Mouse (Mus musculus): ENCODE data around the gene Il4ra.

Gene Il4ra

GRCm38 (mm10) chr7:125571891-125572290 is 20.0 kb downstream of the Il4ra start:
- no peak for DNase-seq (ENCODE audit: low spot score in 2 of 2)

GRCm38 (mm10) chr7:125572737-125573136 is 20.8 kb downstream of the Il4ra start:
- DNase-seq (ENCODE audit: low spot score in 2 of 2): no peak

DNA sequence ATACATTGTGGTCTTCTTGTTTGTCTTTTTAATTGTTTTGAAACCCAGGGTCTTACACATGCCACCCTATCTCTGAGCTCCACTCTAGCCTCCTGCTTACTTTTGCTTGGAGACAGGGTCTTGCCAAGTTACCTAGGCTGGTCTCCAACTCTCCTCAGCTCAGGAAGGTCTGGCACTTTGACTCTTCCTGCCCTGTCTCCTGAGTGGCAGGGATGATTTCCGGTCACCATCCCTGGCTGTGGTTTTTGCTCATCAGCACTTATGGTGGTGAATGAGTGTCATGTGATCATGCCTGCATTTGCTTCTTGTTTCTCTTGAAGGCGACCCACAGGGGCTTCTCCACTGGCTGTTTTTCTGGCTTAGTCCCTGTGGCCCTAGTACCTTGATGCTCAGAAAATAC is 21.9 kb downstream of the Il4ra start:
- DNase-seq (ENCODE audit: low spot score in 2 of 2): no peak

DNA sequence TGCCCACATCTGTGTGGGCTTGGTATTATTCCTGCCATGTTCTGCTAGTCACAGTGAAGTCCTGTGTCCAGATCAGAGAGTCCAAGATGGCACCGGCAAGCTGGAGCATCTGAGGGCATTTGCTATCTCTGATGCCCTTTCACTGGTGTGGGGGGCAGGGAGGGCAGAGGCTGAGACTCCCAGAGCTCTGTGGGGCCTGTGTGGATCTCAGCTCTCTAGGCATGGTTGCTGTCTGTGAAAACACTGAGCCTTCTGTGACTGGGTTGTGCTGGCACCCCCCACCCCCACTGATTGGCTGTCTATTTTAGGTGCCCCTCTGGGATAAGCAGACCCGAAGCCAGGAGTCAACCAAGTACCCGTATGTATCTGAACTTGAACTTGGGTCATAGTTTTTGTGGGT is 22.9 kb downstream of the Il4ra start:
- no peak for DNase-seq (ENCODE audit: low spot score in 2 of 2)

- no peak for DNase-seq (ENCODE audit: low spot score in 2 of 2)
Measured at GRCm38 (mm10) chr7:125575738-125576540, 24.0 kb downstream of the Il4ra start.

GRCm38 (mm10) chr7:125576982-125577381 is 25.1 kb downstream of the Il4ra start:
- DNase-seq (ENCODE audit: low spot score in 2 of 2): peak in 1 of 2 experiments; percentile 35

GRCm38 (mm10) chr7:125577486-125578088 is 25.7 kb downstream of the Il4ra start:
- no peak for DNase-seq (ENCODE audit: low spot score in 2 of 2)

DNA sequence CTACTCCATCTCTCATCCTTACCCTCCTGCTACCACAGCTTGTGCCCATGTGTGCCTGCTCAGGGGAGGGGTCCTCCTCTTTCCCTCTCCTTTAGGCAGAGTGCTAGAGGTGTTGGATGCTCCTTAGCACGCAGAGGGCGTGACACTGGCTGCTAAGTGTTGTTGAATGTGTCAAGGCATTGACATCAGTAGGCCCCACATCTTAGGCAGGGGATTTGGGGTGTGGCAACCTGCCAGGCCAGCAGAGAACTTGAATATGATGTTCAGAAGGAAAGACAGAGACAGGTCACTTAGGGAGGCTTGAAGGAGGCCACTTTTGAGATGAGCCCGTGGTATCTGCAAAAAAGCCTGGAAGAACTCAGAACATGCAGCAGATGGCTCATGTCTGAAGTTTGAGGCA is 26.2 kb downstream of the Il4ra start:
- no peak for DNase-seq (ENCODE audit: low spot score in 2 of 2)

DNA sequence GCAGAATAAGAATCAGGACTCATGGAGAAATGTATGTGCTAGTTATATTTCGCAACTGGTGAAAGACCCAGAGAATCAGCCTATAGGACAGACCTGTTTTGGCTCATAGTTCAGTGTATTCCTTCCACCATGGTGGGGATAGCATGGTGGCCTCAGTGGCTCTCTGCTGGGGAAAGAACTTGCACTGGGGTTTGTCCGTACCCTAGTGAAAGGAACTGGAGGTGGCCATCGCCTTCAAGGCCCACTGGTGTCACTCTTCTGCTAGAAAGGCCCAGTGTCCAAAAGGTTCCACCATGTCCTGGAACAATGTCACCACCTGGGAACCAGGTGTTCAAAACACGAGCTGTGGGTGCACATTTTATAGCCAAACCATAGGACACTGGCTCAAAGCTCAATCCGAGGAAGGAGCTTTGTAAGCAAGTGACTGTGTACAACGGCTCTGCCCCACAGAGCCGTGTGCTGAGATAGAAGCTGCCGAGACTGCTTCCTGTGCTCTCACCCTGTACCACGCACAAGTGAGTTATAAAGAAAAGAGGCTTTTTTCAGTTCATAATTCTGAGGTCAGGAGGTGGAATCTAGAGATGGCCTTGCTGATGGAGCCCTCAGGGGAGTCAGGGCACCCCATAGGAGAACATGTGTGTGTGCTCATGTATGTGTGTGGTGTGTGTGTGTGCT is 27.8 kb downstream of the Il4ra start:
- no peak for DNase-seq (ENCODE audit: low spot score in 2 of 2)

- DNase-seq (ENCODE audit: low spot score in 2 of 2): no peak
Measured at GRCm38 (mm10) chr7:125580220-125580549, 28.3 kb downstream of the Il4ra start.

DNA sequence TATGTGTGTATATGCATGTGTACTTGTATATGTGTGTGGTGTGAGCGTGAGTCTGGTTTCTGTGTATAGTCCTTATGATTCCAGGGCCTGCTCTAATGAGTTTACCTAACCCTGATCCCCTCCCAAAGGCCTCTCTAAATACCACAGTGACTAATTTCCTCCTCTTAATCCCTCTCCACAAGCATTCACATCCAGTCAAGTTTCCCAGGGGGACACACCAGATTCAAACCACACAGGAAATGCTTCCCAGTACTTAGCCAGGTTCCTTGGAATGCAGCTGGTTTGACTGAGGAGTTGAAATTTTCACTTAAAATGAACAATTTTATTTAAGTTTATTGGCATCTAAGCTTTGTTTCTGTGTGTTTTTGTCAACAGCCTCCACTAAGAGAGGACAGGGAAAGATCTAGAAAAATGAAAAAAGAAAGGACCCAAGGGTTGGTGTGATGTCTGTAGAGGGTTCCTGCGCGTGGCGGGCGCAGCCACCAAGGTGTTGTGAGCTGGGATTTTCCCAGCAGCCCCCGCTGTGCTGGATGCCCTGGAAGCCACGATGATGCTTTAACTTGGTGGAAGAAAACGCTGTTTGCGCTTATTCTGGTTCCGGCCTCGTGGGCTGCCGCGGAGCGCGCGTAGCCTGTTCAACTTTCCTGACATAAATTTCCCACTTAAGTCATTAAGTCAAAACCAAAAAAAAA is 28.9 kb downstream of the Il4ra start:
- DNase-seq (ENCODE audit: low spot score in 2 of 2): peak in 1 of 2 experiments; percentile 24

- peak; percentile 74 to 86 for DNase-seq (ENCODE audit: low spot score in 2 of 2)
Measured at GRCm38 (mm10) chr7:125581317-125581672, 29.4 kb downstream of the Il4ra start.

GRCm38 (mm10) chr7:125583325-125584004 is 31.5 kb downstream of the Il4ra start:
- DNase-seq (ENCODE audit: low spot score in 2 of 2): no peak

DNA sequence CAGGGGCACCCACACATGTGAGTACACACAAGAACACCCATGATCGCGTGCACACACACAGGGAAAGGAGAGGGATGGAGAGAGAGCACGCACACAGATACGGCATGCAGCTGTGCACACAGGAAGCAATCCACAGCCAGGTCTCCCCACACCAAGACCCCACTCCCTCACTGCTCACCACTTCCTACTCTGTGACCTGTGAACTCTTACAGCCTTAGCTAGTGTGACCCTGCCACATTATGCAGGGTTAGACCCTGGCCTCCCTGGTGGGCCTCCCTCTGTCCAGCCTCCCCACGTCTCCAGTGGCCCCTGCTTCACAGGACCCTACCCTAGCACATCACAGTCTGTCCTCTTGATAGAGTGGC is 32.1 kb downstream of the Il4ra start:
- DNase-seq (ENCODE audit: low spot score in 2 of 2): no peak

DNA sequence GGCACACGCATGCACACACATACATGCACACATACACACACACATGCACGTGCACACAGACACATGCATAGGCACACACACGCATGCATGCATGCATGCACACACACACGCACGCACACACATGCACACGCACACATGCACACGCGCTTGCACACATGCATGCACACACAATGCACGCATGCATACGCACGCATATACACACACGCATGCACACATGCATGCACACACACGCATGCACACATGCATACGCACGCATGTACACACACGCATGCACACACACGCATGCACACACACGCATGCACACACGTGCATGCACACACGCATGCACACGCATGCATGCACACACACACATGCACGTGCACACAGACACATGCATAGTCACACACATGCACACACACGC is 34.4 kb downstream of the Il4ra start:
- no peak for DNase-seq (ENCODE audit: low spot score in 2 of 2)

DNA sequence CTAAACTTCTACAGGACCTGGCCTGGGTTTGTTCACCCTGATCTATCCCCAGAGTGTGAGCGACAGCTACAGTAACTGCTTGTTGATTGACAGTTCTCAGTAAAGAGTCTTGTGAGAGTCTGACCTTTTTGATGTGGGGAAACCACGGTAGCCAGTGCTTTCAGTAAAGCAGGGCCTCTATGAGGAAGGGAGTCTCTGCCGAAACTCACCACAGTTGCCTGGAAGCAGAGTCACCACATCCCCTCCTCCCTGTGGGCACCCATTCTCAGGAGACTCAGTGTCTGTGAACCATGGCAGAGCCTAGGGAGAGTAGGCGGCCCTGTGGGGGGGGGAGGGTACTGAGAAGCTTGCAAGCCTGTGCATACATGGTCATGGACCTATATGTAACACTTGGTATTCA is 36.8 kb downstream of the Il4ra start:
- DNase-seq (ENCODE audit: low spot score in 2 of 2): no peak

DNA sequence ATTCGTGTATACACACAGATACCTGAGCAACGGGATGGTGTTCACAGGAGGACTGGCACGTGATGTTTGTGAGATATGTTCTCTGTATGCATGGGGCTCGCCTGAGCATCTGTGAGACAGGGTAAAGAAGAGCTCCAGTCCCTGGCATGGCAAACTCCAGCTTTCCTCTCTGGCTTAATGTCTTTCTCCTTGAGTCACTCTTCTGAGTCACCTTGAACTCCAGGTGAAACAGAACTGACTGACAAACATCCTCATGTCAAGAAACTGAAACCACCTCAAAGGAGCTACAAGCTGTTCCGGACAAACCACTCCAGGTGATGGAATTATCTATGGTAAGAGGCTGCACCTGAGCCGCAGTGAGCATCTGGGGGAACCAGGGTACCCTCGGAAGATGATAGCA is 38.0 kb downstream of the Il4ra start:
- DNase-seq (ENCODE audit: low spot score in 2 of 2): no peak

DNA sequence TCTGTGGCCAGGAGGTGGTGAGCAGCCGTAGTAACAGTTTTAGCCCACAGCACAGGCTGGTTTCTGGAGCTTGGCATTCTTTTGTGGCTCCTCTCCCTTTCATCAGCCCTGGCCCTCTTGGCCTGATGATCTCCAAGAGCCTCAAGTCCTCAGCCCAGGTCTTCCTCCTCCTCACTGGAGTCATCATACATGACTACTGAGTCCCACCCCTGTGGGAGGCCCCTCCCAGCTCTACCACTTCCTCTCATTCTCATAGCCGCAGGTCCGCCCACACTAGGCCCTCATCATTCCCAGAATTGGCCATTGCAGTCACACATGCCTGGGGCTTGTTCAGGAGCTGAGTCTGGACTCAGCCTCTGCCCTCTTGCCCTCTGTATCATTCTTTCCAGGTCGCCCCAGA is 41.9 kb downstream of the Il4ra start:
- DNase-seq (ENCODE audit: low spot score in 2 of 2): no peak

DNA sequence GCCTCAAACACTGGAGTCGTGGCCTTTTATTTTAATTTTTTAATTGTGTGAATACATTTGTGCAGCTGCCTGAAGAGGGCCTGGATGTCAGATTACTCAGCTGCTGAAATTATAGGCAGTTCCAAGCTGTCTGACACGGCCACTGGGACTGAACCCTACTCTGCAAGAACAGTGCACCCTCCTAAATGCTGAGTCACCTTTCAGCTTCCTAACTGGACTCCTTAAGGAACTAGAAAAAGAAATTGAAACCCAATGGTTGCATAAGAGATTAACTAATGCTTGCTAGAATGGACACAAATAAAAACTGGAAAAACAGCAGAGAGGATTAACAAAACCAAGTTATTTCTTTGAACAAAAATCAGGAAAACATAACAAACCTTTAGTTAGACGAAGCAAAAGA is 44.5 kb downstream of the Il4ra start:
- no peak for DNase-seq (ENCODE audit: low spot score in 2 of 2)

- DNase-seq (ENCODE audit: low spot score in 2 of 2): no peak
Measured at GRCm38 (mm10) chr7:125597083-125597482, 45.2 kb downstream of the Il4ra start.

DNA sequence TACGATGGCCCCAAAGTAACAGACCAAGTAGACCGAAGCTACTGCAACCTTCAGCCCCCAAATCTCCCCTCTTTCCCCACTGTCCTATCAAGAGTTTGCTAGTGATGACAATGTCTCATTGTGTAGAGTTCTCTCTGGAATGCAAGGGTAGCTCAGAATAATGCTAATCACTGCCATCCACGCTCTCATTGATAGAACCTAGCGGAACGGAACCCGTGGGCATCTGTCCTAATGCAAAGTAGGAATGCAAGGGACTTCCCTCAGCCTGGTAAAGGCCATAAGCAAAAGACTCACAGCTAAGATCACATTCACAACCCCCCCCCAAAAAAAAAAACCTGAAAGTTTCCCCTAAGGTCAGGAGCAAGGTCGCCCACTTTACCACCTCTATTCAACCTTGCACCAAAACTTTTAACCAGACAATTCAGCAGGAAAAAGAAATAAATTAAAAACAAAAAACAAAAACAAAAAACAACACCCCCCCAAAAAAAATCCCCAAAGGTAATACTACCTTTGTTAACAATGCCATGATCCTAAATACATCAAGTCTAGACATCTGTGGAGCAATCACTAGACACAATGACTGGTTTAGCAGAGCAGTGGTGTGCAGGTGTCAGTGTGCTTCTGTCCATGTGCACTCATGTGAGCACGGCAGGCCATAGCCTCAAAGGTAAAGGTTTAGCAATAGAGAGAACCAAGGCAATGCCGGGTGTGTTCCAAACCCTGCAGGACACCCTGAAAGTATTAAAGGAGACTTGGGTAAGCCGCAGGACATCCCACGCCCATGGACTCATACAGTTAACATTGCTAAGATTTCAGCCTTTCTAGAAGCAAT is 45.8 kb downstream of the Il4ra start:
- no peak for DNase-seq (ENCODE audit: low spot score in 2 of 2)
